Mouse (Mus musculus): Measurements from ENCODE around the gene Ankrd13a.

- no peak for TF ChIP-seq CTCF (IDR thresholded peaks at IDR 0.05; ENCODE audit: low read depth)
- no peak for TF ChIP-seq EP300 (IDR thresholded peaks at IDR 0.05; ENCODE audit: low read depth)
These were observed 26.6 kb downstream of the Ankrd13a start for GRCm38 (mm10) chr5:114801049-114801448.
